Mouse (Mus musculus): ENCODE results near the gene Grip1.

The Grip1 gene

DNA sequence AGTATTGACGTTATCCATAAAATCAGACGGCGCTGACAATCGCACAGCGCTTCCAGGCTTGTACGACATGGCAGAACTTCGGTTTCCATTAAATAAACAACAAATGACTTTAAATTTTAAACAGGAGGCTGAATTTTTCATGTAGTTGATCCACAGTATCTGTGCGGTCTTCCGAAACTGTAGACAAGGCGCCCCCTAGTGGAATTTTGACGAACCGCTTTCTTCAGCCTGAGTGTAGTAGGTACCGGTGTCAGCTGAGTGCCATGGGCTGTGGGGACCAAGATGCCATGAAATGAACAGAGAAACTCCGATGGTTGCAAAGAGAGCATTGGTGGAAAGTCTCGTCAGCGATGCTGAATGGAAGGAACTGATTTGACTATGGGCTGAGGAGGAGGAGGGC, 677.0 kb downstream of the Grip1 start:
- DNase-seq (ENCODE audit: low spot score in 2 of 2) = peak; percentile 18 to 64

DNA sequence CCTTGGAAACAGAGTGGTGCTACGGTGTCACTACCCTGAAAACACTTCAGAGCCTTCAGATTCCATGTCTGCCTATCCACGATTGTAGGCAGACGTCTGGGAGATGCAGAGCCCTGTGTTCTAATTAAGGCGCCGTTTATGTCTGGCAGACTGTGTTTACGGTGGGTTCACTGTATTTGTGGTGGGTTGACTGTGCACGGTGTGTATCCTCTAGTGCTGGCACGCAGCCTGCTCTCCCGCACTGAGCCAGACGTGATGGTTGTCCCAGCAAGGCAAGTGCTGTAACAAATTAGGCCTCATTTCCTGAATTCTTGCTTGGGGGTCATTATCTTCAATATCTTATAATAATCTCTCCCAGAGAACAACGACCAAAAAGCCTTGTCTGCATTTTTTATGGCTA, 680.1 kb downstream of the Grip1 start:
- no peak for DNase-seq (ENCODE audit: low spot score in 2 of 2)

DNA sequence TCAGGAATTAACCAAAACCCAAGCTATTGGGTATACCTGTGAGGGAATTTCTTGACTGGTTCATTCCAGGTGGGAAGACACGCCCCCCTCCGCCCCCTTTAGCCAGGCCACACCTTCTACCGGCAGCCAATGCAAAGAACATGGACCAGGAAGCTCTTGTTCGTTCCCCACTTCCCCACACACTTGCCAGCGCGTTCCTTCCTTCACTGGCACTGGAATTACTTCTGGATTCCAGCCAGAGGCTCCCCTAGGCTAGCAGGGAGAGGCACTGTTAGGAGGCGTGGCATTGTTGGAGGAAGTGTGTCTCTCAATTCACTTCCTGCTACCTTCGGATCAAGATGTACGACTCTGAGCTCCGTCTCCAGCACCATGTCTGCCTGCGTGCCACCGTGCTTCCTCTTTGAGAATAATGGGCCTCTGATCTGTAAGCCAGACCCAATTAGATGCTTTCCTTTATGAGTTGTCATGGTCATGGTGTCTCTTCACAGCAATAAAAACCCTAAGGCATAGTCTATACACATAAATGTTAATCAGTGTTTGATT, 682.5 kb downstream of the Grip1 start:
- no peak for DNase-seq (ENCODE audit: low spot score in 2 of 2)
